Mouse (Mus musculus): ENCODE results near the gene Gm16513.
"Not testable (repeated sequence)": the region's sequence is repeated elsewhere in the genome, so short reads cannot be mapped to it uniquely, and the experiment has no call there.

Gm16513 gene

DNA sequence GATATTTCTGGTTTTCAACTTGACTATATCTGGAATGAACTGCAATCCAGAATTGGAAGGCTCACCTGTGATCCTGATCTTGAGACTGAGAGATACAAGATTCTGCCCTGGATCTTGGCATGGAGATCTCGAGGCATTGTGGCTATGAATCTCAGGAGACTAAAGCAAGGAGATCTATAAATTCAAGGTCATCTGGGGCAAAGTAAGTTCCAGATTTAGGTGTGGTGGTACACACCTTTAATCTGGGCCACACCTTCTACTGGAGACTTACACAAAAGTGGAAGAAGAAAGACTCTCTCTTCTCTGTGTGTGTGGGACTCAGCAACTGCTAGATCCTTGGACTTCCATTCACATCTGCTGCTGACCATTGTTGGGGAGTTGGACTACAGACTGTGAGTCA is at the start of gene Gm16513:
TSS of gene Gm16513 (plus strand) at position 301 of the 400 bp plus-strand sequence.
- not testable (repeated sequence) for DNase-seq (ENCODE audit: low read depth)

Data from c-Kit-positive CD71-negative TER-119-negative erythroid progenitor cells, embryonic 14.5 days (primary cell).